Mouse (Mus musculus): ENCODE results near the gene Dennd2d.
A peak's percentile ranks its signal among the peaks of the same experiment; 100 is the strongest.

Gene Dennd2d

GRCm38 (mm10) chr3:106496045-106496721, 14.0 kb downstream of the Dennd2d start:
- no peak for DNase-seq (ENCODE audit: low read depth, low spot score)

- DNase-seq (ENCODE audit: low read depth, low spot score), result peak; percentile 40
Observed at GRCm38 (mm10) chr3:106496996-106497395, 14.8 kb downstream of the Dennd2d start.

- no peak for DNase-seq (ENCODE audit: low read depth, low spot score)
Observed at GRCm38 (mm10) chr3:106500510-106500909, 18.3 kb downstream of the Dennd2d start.

- DNase-seq (ENCODE audit: low read depth, low spot score), result no peak
Observed at GRCm38 (mm10) chr3:106502892-106503291, 20.7 kb downstream of the Dennd2d start.

GRCm38 (mm10) chr3:106510669-106511068, 28.5 kb downstream of the Dennd2d start:
- no peak for DNase-seq (ENCODE audit: low read depth, low spot score)

- no peak for DNase-seq (ENCODE audit: low read depth, low spot score)
Observed at GRCm38 (mm10) chr3:106515016-106515415, 32.8 kb downstream of the Dennd2d start.

- peak; percentile 22 for DNase-seq (ENCODE audit: low read depth, low spot score)
Observed at GRCm38 (mm10) chr3:106522730-106523129, 40.5 kb downstream of the Dennd2d start.

GRCm38 (mm10) chr3:106526411-106526810, 44.2 kb downstream of the Dennd2d start:
- DNase-seq (ENCODE audit: low read depth, low spot score), result no peak

GRCm38 (mm10) chr3:106528032-106528431, 45.8 kb downstream of the Dennd2d start:
- no peak for DNase-seq (ENCODE audit: low read depth, low spot score)

- no peak for DNase-seq (ENCODE audit: low read depth, low spot score)
Observed at GRCm38 (mm10) chr3:106533277-106533676, 51.1 kb downstream of the Dennd2d start.

GRCm38 (mm10) chr3:106544721-106545316, 62.6 kb downstream of the Dennd2d start:
- peak; percentile 43 for DNase-seq (ENCODE audit: low read depth, low spot score)

GRCm38 (mm10) chr3:106547171-106547923, 65.1 kb downstream of the Dennd2d start, which contains the start of the genes Dram2 and Cept1:
Gene Dram2 (plus strand): TSS chr3:106547798.
Gene Cept1 (minus strand): TSS chr3:106547802.
- DNase-seq (ENCODE audit: low read depth, low spot score), result peak; percentile 96

GRCm38 (mm10) chr3:106547924-106548539, 65.8 kb downstream of the Dennd2d start:
- DNase-seq (ENCODE audit: low read depth, low spot score), result no peak

GRCm38 (mm10) chr3:106548971-106549370, 66.8 kb downstream of the Dennd2d start:
- no peak for DNase-seq (ENCODE audit: low read depth, low spot score)
